Mouse (Mus musculus): ENCODE measurements around the gene Skp1a. TPM values are rescaled to one million over a fixed set of nuclear protein-coding genes. Genes with fewer than 3 reads are reported as not detected.

Gene Skp1a
- total RNA-seq, 1 experiment = 317 TPM

GRCm38 (mm10) chr11:52222891-52223290, 8.9 kb upstream of the Skp1a start:
- H3K36me3 ChIP-seq (ENCODE audit: control insufficient read depth, insufficient read depth, low read length, poor library complexity, severe bottlenecking) = no peaks in the 10 kb centered on the region
- in situ Hi-C loops (cut with MboI; ENCODE audit: low sequenced_read_pairs in 2 of 2, unreplicated experiment in 2 of 2) = loop anchor here in 1 of 2 experiments (5.0 kb wide), 1 partner anchor 86 kb away; no protein-coding TSS in a partner anchor
- H3K9me3 ChIP-seq (ENCODE audit: control insufficient read depth, insufficient read depth, low read depth, low read length) = no peaks in the 10 kb centered on the region
- no peak overlapping the region for H3K27ac ChIP-seq (ENCODE audit: insufficient read depth, low read depth, low read length, poor library complexity, severe bottlenecking)
- H3K4me1 ChIP-seq (ENCODE audit: control insufficient read depth in 2 of 2, insufficient read depth in 2 of 2, low read length in 2 of 2, poor library complexity in 1 of 2) = peaks cover 5 to 12% of the 10 kb centered on the region in 2 experiments; a peak in 2 of 4 replicates
- H3K4me3 ChIP-seq (ENCODE audit: insufficient read depth in 1 of 2, low read depth in 1 of 2, low read length in 2 of 2, poor library complexity in 1 of 2, severe bottlenecking in 1 of 2) = no peak overlapping the region
- TF ChIP-seq CHD2 (IDR thresholded peaks at IDR 0.05; ENCODE audit: low read depth, low read length) = no peak
- TF ChIP-seq ZNF384 (IDR thresholded peaks at IDR 0.05; ENCODE audit: low read depth, low read length) = no peak
- no peak for TF ChIP-seq HCFC1 (IDR thresholded peaks at IDR 0.05; ENCODE audit: borderline replicate concordance, insufficient read depth, low read length)
- no peak for TF ChIP-seq ZC3H11A (IDR thresholded peaks at IDR 0.05; ENCODE audit: borderline replicate concordance, low read depth, low read length)
- TF ChIP-seq MAFK (IDR thresholded peaks at IDR 0.05; ENCODE audit: insufficient read depth, low read depth, low read length) = no peak
- H3K9ac ChIP-seq (ENCODE audit: insufficient read depth, low read depth, low read length, poor library complexity, severe bottlenecking) = no peak overlapping the region
- DNase-seq (ENCODE audit: low read depth, low spot score) = no peak

GRCm38 (mm10) chr11:52223968-52224682, 7.7 kb upstream of the Skp1a start:
- H3K27ac ChIP-seq (ENCODE audit: insufficient read depth, low read depth, low read length, poor library complexity, severe bottlenecking) = peak overlapping the region; percentile 65
- no peaks in the 10 kb centered on the region for H3K36me3 ChIP-seq (ENCODE audit: control insufficient read depth, insufficient read depth, low read length, poor library complexity, severe bottlenecking)
- TF ChIP-seq ZNF384 (IDR thresholded peaks at IDR 0.05; ENCODE audit: low read depth, low read length) = no peak
- peak; percentile 52; the same call in 1 of the 2 replicates for TF ChIP-seq CHD2 (IDR thresholded peaks at IDR 0.05; ENCODE audit: low read depth, low read length)
- no peak for TF ChIP-seq HCFC1 (IDR thresholded peaks at IDR 0.05; ENCODE audit: borderline replicate concordance, insufficient read depth, low read length)
- H3K4me3 ChIP-seq (ENCODE audit: insufficient read depth in 1 of 2, low read depth in 1 of 2, low read length in 2 of 2, poor library complexity in 1 of 2, severe bottlenecking in 1 of 2) = peak overlapping the region; percentile 54 to 56
- H3K4me1 ChIP-seq (ENCODE audit: control insufficient read depth in 2 of 2, insufficient read depth in 2 of 2, low read length in 2 of 2, poor library complexity in 1 of 2) = peaks cover 9 to 16% of the 10 kb centered on the region in 2 experiments; a peak in 2 of 4 replicates
- in situ Hi-C loops (cut with MboI; ENCODE audit: low sequenced_read_pairs in 2 of 2, unreplicated experiment in 2 of 2) = loop anchor here in 1 of 2 experiments (5.0 kb wide), 1 partner anchor 87 kb away; no protein-coding TSS in a partner anchor
- H3K9me3 ChIP-seq (ENCODE audit: control insufficient read depth, insufficient read depth, low read depth, low read length) = no peaks in the 10 kb centered on the region
- DNase-seq (ENCODE audit: low read depth, low spot score) = peak; percentile 67
- peak overlapping the region; percentile 34 for H3K9ac ChIP-seq (ENCODE audit: insufficient read depth, low read depth, low read length, poor library complexity, severe bottlenecking)

- Histone ChIP-seq H3K4me1 (ENCODE audit: control insufficient read depth in 2 of 2, insufficient read depth in 2 of 2, low read length in 2 of 2, poor library complexity in 1 of 2) (peaks cover 9 to 16% of the 10 kb centered on the region in 2 experiments; a peak in 2 of 4 replicates), H3K4me3 (ENCODE audit: insufficient read depth in 1 of 2, low read depth in 1 of 2, low read length in 2 of 2, poor library complexity in 1 of 2, severe bottlenecking in 1 of 2) (no peak overlapping the region), H3K9me3 (ENCODE audit: control insufficient read depth, insufficient read depth, low read depth, low read length) (no peaks in the 10 kb centered on the region), H3K36me3 (ENCODE audit: control insufficient read depth, insufficient read depth, low read length, poor library complexity, severe bottlenecking) (no peaks in the 10 kb centered on the region), H3K9ac (ENCODE audit: insufficient read depth, low read depth, low read length, poor library complexity, severe bottlenecking) (no peak overlapping the region), H3K27ac (ENCODE audit: insufficient read depth, low read depth, low read length, poor library complexity, severe bottlenecking) (peak overlapping the region; percentile 88; the same call in 1 of the 2 replicates)
- TF ChIP-seq CHD2 (IDR thresholded peaks at IDR 0.05; ENCODE audit: low read depth, low read length) (no peak), ZNF384 (IDR thresholded peaks at IDR 0.05; ENCODE audit: low read depth, low read length) (peak; percentile 90)
- in situ Hi-C loops (cut with MboI; ENCODE audit: low sequenced_read_pairs in 2 of 2, unreplicated experiment in 2 of 2) = no loop called here
- DNase-seq (ENCODE audit: low read depth, low spot score) = no peak
Observed at GRCm38 (mm10) chr11:52225986-52226599, 5.7 kb upstream of the Skp1a start.

- Histone ChIP-seq H3K4me3 (ENCODE audit: insufficient read depth in 1 of 2, low read depth in 1 of 2, low read length in 2 of 2, poor library complexity in 1 of 2, severe bottlenecking in 1 of 2) (no peak overlapping the region), H3K27ac (ENCODE audit: insufficient read depth, low read depth, low read length, poor library complexity, severe bottlenecking) (peak overlapping the region; percentile 88), H3K36me3 (ENCODE audit: control insufficient read depth, insufficient read depth, low read length, poor library complexity, severe bottlenecking) (no peaks in the 10 kb centered on the region), H3K9me3 (ENCODE audit: control insufficient read depth, insufficient read depth, low read depth, low read length) (no peaks in the 10 kb centered on the region), H3K4me1 (ENCODE audit: control insufficient read depth in 2 of 2, insufficient read depth in 2 of 2, low read length in 2 of 2, poor library complexity in 1 of 2) (peaks cover 9 to 16% of the 10 kb centered on the region in 2 experiments; a peak in 2 of 4 replicates), H3K9ac (ENCODE audit: insufficient read depth, low read depth, low read length, poor library complexity, severe bottlenecking) (peak overlapping the region; percentile 20; the same call in 1 of the 2 replicates)
- TF ChIP-seq ZNF384 (IDR thresholded peaks at IDR 0.05; ENCODE audit: low read depth, low read length) = no peak
- no peak for TF ChIP-seq HCFC1 (IDR thresholded peaks at IDR 0.05; ENCODE audit: borderline replicate concordance, insufficient read depth, low read length)
- TF ChIP-seq ZC3H11A (IDR thresholded peaks at IDR 0.05; ENCODE audit: borderline replicate concordance, low read depth, low read length) = no peak
- no peak for TF ChIP-seq CHD2 (IDR thresholded peaks at IDR 0.05; ENCODE audit: low read depth, low read length)
- no peak for TF ChIP-seq MAFK (IDR thresholded peaks at IDR 0.05; ENCODE audit: insufficient read depth, low read depth, low read length)
- DNase-seq (ENCODE audit: low read depth, low spot score) = no peak
- in situ Hi-C loops (cut with MboI; ENCODE audit: low sequenced_read_pairs in 2 of 2, unreplicated experiment in 2 of 2) = no loop called here
Observed at GRCm38 (mm10) chr11:52227053-52227452, 4.7 kb upstream of the Skp1a start.
